Mouse (Mus musculus) erythroblast, embryonic 14.5 days (primary cell): ENCODE results near the gene Dtx1.

Experiments
- GATA1 ChIP-seq: IDR thresholded peaks from 2 replicates; pipeline ENCODE4 v1.6.1; 2012; ENCODE audit warnings: low read length, inconsistent platforms, mixed read lengths
- TAL1 ChIP-seq: IDR thresholded peaks from 3 replicates; pipeline ENCODE4 v1.6.1; 2012; ENCODE audit warnings: low read length, inconsistent platforms, mixed read lengths

GRCm38 (mm10) chr5:120653873-120654272, 57.9 kb downstream of the Dtx1 start:
- no peak for TF ChIP-seq GATA1
- no peak for TF ChIP-seq TAL1
